Mouse (Mus musculus): ENCODE measurements around the gene Gm11563. TPM values are rescaled to one million over a fixed set of nuclear protein-coding genes. Genes with fewer than 3 reads are reported as not detected.
"Not testable (repeated sequence)": the region's sequence is repeated elsewhere in the genome, so short reads cannot be mapped to it uniquely, and the experiment has no call there.

The Gm11563 gene
- polyA plus RNA-seq, 1 experiment from 2014 or later: not detected

DNA sequence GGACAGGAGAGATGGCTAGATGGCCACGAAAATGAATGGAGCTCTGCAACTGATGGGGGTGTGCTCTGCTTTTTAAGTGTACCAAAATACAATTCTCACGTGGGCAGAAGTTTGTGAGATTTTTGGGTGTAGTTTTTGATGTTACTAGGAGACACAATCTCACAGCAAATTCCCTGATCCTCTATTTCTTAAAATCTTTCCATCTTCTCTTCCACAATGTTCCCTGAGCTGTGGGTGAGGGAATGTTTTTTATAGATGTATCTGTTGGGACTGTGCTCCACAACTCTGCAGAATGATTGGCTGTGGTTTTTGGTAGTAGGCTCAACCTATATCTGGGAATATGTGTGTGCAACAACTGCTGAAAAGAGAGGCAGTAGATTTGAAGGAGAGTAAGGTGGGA lies 25.5 kb downstream of the Gm11563 start:
- WGBS (ENCODE audit: missing documents): 55% methylated on average over 2 of the region's 2 CpGs
- Histone ChIP-seq H3K4me3 (ENCODE audit: inconsistent target) (no peak overlapping the region), H3K27ac (no peak overlapping the region), H3K79me2 (ENCODE audit: inconsistent target) (no peaks in the 10 kb centered on the region), H3K36me3 (ENCODE audit: inconsistent target) (no peaks in the 10 kb centered on the region)

DNA sequence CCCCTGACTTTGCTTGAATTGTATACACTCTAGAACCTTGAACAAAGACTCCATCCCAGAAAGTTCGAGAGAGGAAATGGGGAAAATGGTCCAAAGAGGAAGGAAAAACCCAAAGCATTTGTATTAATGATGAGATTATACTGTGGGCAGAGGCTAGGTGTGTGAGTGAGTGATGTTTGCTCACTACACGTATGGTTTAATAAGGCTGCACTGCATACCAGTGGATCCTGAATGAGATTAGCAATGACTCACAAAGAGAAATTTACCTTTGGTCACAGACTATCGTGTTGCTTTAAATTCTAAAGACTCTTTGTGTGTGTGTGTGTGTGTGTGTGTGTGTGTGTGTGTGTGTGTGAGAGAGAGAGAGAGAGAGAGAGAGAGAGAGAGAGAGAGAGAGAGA lies 27.9 kb downstream of the Gm11563 start:
- H3K36me3 ChIP-seq (ENCODE audit: inconsistent target): no peaks in the 10 kb centered on the region
- 81% methylated on average over 3 of the region's 3 CpGs for WGBS (ENCODE audit: missing documents)
- no peak overlapping the region for H3K4me3 ChIP-seq (ENCODE audit: inconsistent target)
- H3K27ac ChIP-seq: no peak overlapping the region
- no peaks in the 10 kb centered on the region for H3K79me2 ChIP-seq (ENCODE audit: inconsistent target)

DNA sequence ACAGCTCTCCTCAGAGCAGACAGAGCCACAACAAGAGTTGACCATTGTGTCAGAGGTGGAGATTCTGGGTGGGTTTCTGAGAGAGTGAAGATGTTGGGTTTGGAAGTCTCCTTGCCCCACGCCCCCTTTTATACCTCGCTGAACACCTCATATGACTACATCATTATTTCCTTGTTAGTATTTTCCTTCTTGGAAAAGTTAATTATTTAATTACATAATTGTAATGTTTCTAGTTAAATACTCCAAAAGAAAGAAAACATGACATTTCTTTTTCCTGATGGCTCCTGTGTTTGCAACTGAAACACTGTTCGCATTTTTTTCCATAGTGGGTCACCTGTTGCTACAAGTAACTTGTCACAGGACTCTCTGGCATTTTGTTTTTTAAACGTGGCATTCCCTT lies 30.6 kb downstream of the Gm11563 start, which contains the start of gene Krtap4-1:
TSS of gene Krtap4-1 (minus strand) at position 101 of the 400 bp plus-strand sequence.
- Histone ChIP-seq H3K4me3 (ENCODE audit: inconsistent target) (no peak within 1 kb of the TSS), H3K79me2 (ENCODE audit: inconsistent target) (no peaks in the 10 kb centered on the region), H3K36me3 (ENCODE audit: inconsistent target) (no peaks in the 10 kb centered on the region), H3K27ac (no peak within 1 kb of the TSS)
- WGBS (ENCODE audit: missing documents): 78% methylated on average over 4 of the region's 4 CpGs

DNA sequence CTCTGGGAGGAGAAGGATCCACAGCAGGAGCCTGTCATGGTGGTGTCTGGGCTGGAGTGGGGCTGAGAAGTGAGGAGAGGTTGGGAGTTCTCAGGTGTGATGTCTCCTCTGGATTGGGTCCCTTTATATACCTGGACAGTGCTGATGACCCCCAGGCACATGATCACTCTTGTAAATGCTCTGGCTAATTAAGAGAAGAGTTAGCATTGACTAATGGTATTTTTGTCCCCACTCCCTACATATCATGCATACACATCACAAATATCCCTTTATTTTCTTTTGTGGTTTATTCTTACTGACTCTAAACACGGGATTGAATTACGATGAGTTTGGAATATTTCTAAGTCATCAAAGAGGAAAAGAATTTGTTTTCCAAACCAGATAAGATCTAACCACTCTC lies 38.4 kb downstream of the Gm11563 start, which contains the start of gene Gm11562:
TSS of gene Gm11562 (minus strand) at position 101 of the 400 bp plus-strand sequence.
- Histone ChIP-seq H3K79me2 (ENCODE audit: inconsistent target) (no peaks in the 10 kb centered on the region), H3K4me3 (ENCODE audit: inconsistent target) (no peak within 1 kb of the TSS), H3K36me3 (ENCODE audit: inconsistent target) (no peaks in the 10 kb centered on the region), H3K27ac (no peak within 1 kb of the TSS)
- WGBS (ENCODE audit: missing documents): 83% methylated on average over 2 of the region's 2 CpGs

DNA sequence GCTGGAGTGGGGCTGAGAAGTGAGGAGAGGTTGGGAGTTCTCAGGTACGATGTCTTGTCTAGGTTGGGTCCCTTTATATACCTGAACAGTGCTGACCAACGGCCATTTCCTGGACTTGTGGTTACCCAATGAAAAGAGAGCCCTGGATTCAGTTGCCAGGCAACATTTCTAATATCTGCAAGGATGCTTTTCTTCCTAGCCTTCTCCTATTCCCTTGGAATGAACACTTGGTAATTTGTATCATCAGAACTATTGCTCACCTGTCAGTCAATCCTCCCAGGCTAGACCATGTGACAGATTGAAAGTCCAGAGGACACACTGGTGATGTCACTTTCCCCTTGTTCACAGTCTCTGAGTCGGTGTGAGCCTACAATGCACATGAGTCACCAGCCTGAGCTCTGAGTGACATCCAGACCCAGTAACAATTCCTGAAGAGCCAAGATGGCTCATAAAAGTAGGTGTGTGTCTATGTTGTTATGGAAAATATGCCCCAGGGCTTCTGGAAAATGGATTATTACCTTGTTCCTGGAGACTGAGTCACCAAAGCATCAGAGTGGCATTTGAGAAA lies 43.9 kb downstream of the Gm11563 start, which contains the start of gene Krtap2-4:
TSS of gene Krtap2-4 (minus strand) at position 51 of the 568 bp plus-strand sequence.
- Histone ChIP-seq H3K4me3 (ENCODE audit: inconsistent target) (no peak within 1 kb of the TSS), H3K79me2 (ENCODE audit: inconsistent target) (no peaks in the 10 kb centered on the region), H3K27ac (no peak within 1 kb of the TSS), H3K36me3 (ENCODE audit: inconsistent target) (no peaks in the 10 kb centered on the region)
- WGBS (ENCODE audit: missing documents): 70% methylated on average over 3 of the region's 3 CpGs

DNA sequence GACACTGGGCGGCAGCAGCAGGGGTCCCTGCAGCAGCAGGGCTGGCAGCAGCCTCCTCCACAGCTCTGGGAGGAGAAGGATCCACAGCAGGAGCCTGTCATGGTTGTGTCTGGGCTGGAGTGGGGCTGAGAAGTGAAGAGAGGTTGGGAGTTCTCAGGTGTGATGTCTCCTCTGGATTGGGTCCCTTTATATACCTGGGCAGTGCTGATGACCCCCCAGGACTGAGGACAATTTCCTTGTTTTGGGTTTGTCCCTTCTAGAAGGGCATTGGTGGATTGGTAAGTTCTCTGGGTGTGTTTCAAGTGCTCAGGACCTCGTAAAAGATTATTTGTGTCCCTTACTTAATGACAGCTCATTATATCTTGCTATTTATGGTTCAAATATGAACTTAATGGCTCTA lies 48.7 kb downstream of the Gm11563 start, which contains the start of gene Gm11937:
TSS of gene Gm11937 (minus strand) at position 101 of the 400 bp plus-strand sequence.
- H3K36me3 ChIP-seq (ENCODE audit: inconsistent target); H3K27ac ChIP-seq; H3K79me2 ChIP-seq (ENCODE audit: inconsistent target); H3K4me3 ChIP-seq (ENCODE audit: inconsistent target): not testable (repeated sequence)
- WGBS (ENCODE audit: missing documents): 73% methylated on average over 1 of the region's 2 CpGs

DNA sequence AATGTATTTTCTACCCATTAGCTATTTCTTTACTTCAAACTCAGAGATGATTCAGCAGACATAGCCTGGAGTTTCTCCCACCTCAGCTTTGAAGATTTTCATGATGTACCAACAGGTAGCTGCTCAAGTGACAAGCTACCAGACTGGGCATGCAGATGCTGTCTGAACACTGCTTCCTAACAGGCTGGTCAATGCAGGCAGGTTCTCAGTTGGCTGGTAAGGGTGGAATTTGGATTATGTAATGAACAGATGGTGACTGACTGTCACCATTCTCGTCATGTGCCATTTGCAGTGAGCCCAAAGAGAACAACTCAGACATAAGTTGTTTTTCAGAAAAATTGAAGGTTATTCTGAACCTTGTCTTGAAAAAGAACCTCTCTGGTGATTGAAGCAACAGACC lies 49.6 kb downstream of the Gm11563 start:
- Histone ChIP-seq H3K27ac (no peak overlapping the region), H3K79me2 (ENCODE audit: inconsistent target) (no peaks in the 10 kb centered on the region), H3K4me3 (ENCODE audit: inconsistent target) (no peak overlapping the region), H3K36me3 (ENCODE audit: inconsistent target) (no peaks in the 10 kb centered on the region)
- 83% methylated on average over 1 of the region's 1 CpGs for WGBS (ENCODE audit: missing documents)

Other genes with a start within 250 kb of the Gm11563 start
- not detected in 3 replicates for gene Krt12, start 236.7 kb downstream of the Gm11563 start, polyA plus RNA-seq (2018)
- gene Krt20, start 220.8 kb downstream of the Gm11563 start, polyA plus RNA-seq (2018): not detected in 3 replicates
- gene Krt23, start 165.8 kb downstream of the Gm11563 start, polyA plus RNA-seq (2018): not detected in 3 replicates
- gene Krt39, start 137.6 kb downstream of the Gm11563 start, polyA plus RNA-seq (2018): not detected in 3 replicates
- not detected in 3 replicates for gene Krt40, start 115.8 kb downstream of the Gm11563 start, polyA plus RNA-seq (2018)
- not detected in 3 replicates for gene Krtap3-3, start 108.1 kb downstream of the Gm11563 start, polyA plus RNA-seq (2018)
- not detected in 3 replicates for gene Krtap3-2, start 102.1 kb downstream of the Gm11563 start, polyA plus RNA-seq (2018)
- gene Gm11939, start 99.5 kb downstream of the Gm11563 start, polyA plus RNA-seq (2018): not detected in 3 replicates
- not detected in 3 replicates for gene Krtap3-1, start 92.3 kb downstream of the Gm11563 start, polyA plus RNA-seq (2018)
- not detected in 3 replicates for gene Krtap1-5, start 77.9 kb downstream of the Gm11563 start, polyA plus RNA-seq (2018)
- gene Krtap1-4, start 75.3 kb downstream of the Gm11563 start, polyA plus RNA-seq (2018): not detected in 3 replicates
- not detected in 3 replicates for gene Krtap1-3, start 67.6 kb downstream of the Gm11563 start, polyA plus RNA-seq (2018)
- not detected in 3 replicates for gene Krtap9-3, start 60.9 kb downstream of the Gm11563 start, polyA plus RNA-seq (2018)
- not detected in 3 replicates for gene Gm11938, start 55.7 kb downstream of the Gm11563 start, polyA plus RNA-seq (2018)
- gene Gm11937, start 48.8 kb downstream of the Gm11563 start, polyA plus RNA-seq (2018): not detected in 3 replicates
- gene Krtap2-4, start 44.1 kb downstream of the Gm11563 start, polyA plus RNA-seq (2018): not detected in 3 replicates
- gene Gm11562, start 38.5 kb downstream of the Gm11563 start, polyA plus RNA-seq (2018): not detected in 3 replicates
- gene Krtap4-1, start 30.7 kb downstream of the Gm11563 start, polyA plus RNA-seq (2018): not detected in 3 replicates
- not detected in 3 replicates for gene Krtap4-2, start 23.9 kb downstream of the Gm11563 start, polyA plus RNA-seq (2018)
- gene Krtap4-7, start 14.9 kb downstream of the Gm11563 start, polyA plus RNA-seq (2018): not detected in 3 replicates
- gene Gm11555, start 8.7 kb downstream of the Gm11563 start, polyA plus RNA-seq (2018): not detected in 3 replicates
- not detected in 3 replicates for gene Krtap4-6, start 7.0 kb upstream of the Gm11563 start, polyA plus RNA-seq (2018)
- not detected in 3 replicates for gene Gm14190, start 31.8 kb upstream of the Gm11563 start, polyA plus RNA-seq (2018)
- not detected in 3 replicates for gene Gm14180, start 75.3 kb upstream of the Gm11563 start, polyA plus RNA-seq (2018)
- not detected in 3 replicates for gene Gm11595, start 114.0 kb upstream of the Gm11563 start, polyA plus RNA-seq (2018)
- gene Krtap4-8, start 121.7 kb upstream of the Gm11563 start, polyA plus RNA-seq (2018): not detected in 3 replicates
- not detected in 3 replicates for gene Krtap4-9, start 126.2 kb upstream of the Gm11563 start, polyA plus RNA-seq (2018)
- not detected in 3 replicates for gene Gm11596, start 134.5 kb upstream of the Gm11563 start, polyA plus RNA-seq (2018)
- gene Gm11569, start 140.0 kb upstream of the Gm11563 start, polyA plus RNA-seq (2018): not detected in 3 replicates
- not detected in 3 replicates for gene Gm11554, start 145.5 kb upstream of the Gm11563 start, polyA plus RNA-seq (2018)
- gene Krtap4-13, start 150.9 kb upstream of the Gm11563 start, polyA plus RNA-seq (2018): not detected in 3 replicates
- gene Gm11564, start 156.7 kb upstream of the Gm11563 start, polyA plus RNA-seq (2018): not detected in 3 replicates
- not detected in 3 replicates for gene 2300003K06Rik, start 179.1 kb upstream of the Gm11563 start, polyA plus RNA-seq (2018)
- not detected in 3 replicates for gene Krtap4-16, start 192.6 kb upstream of the Gm11563 start, polyA plus RNA-seq (2018)
- gene Gm11568, start 199.0 kb upstream of the Gm11563 start, polyA plus RNA-seq (2018): not detected in 3 replicates
- not detected in 3 replicates for gene Gm11559, start 205.5 kb upstream of the Gm11563 start, polyA plus RNA-seq (2018)
- gene Krtap9-1, start 214.4 kb upstream of the Gm11563 start, polyA plus RNA-seq (2018): not detected in 3 replicates
- not detected in 3 replicates for gene Gm11567, start 220.2 kb upstream of the Gm11563 start, polyA plus RNA-seq (2018)
- gene Krtap31-1, start 249.0 kb upstream of the Gm11563 start, polyA plus RNA-seq (2018): not detected in 3 replicates

All from macrophage (primary cell).